Mouse (Mus musculus) spleen, postnatal 10 days (tissue): ENCODE measurements around the gene Plekhg6.
A peak's percentile ranks its signal among the peaks of the same experiment; 100 is the strongest.

Source experiments
- DNase-seq, 2 experiments: peaks; one replicate each; pipeline ENCODE4 v3.0.0; 2021 to 2022; ENCODE audit warnings: low spot score in 2 of 2

The Plekhg6 gene

DNA sequence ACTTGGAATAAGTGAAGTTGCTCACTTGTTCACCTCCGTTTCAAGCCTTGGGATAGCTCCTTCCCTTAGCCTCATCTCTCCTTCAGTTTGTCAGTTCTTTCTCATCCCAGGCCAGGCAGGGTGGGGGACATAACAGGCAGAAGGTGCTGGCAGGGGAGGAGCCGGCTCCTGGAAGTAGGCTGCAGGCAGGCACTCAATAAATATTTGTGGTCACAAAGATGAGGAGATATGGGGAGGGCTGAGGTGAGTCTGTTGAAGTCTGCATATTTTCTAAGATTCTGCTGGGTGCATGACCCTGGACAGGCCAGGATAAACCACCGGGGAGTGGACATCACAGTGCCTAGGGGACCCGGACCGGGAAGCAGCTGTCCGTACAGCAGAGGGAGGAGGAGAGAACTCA is 57.0 kb downstream of the Plekhg6 start:
- DNase-seq = no peak

DNA sequence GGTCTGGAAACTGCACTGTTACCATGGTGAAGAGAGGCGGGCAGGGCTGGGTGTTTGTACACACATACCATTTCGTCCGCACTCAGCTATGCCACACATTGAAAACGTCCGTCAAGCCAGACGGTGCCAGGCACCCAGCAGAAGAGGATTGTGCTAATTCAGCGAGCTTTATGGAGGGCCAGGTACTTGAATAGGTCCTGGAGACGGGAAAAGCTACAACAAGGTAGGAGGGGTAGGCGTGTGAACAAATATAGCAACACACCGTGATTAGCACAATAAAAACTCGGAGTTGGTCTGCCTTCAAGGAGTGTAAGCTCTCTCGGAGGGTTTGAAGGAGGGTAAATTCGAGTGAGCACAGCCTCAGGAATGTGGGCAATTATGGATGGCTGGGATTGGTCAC is 57.8 kb downstream of the Plekhg6 start:
- no peak for DNase-seq

DNA sequence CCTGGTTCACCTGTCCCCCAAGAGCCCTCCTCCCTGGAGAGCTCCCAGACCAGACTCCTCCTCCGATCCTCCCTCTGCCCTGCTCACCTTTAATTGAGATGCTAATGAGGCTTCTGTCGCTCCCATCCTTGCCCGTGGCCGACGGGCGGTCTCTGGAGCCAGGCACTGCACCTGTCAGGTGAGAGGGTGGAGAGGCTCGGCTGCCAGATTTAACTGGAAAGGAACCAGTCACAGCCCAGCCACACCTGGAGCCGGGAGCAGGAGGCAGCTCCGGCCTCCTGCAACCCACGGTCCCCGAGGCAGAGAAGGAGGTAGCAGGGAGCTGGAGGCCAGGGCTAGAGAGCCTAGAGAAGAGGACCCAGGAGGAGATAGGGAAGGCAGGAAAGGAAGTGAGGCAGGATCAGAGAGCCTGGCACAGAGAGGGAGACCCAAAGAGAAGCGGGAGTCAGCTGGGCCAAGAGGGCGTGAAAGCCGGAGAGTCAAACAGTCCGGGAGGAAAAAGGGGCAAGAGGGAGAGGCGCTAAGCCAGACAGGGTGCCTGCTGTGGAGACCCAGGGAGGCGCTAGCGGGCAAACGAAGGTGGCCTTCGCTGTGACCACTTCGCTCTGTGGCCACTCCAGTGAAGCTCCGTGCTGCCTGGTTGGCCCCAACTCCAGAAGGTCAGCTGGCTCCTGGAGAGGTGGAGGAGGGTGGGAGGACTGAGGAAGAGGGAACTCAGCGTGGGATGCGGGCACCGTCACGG is 59.3 kb downstream of the Plekhg6 start:
- DNase-seq = no peak

DNA sequence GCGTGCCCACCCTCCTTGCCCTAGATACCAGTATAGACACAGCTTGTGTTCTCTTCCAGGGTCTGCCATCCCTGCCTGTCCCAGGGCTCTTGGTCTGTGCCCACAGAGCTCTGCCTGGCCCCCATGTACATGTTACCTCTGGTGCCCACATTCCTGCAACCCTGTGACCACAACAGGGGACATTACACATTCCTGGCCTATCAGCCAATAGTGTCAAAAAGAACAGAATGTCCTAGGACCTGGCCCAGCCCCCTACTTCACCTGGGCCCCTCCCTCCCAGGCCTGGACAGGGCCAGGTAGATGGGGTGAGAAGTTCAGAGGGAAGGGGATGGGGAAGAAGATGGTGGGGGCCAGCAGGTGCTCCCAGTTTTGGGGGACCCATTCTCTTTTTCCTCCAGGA is 60.3 kb downstream of the Plekhg6 start, which contains the start of gene Scnn1a:
Gene Scnn1a (plus strand): TSS at position 337 of the 400 bp plus-strand sequence.
- DNase-seq = no peak

DNA sequence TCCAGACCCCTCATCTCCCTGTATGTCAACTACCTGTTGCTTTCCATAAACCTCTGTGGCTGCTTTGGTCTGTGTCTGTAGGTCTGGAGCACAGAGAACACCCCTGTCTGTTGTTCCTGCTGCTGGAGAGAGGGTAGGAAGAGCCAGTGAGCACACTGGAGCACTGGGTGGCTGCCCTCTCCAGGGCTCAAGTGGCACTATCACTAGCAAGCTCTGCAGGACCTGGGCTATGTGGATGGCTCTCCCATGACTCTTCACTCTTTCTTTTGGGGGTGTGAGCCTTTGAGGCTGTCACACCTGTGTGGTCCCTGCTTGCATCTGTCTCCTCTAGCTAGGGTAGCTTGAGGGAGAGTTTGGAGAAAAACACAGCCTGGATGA is 60.7 kb downstream of the Plekhg6 start:
- DNase-seq = no peak

DNA sequence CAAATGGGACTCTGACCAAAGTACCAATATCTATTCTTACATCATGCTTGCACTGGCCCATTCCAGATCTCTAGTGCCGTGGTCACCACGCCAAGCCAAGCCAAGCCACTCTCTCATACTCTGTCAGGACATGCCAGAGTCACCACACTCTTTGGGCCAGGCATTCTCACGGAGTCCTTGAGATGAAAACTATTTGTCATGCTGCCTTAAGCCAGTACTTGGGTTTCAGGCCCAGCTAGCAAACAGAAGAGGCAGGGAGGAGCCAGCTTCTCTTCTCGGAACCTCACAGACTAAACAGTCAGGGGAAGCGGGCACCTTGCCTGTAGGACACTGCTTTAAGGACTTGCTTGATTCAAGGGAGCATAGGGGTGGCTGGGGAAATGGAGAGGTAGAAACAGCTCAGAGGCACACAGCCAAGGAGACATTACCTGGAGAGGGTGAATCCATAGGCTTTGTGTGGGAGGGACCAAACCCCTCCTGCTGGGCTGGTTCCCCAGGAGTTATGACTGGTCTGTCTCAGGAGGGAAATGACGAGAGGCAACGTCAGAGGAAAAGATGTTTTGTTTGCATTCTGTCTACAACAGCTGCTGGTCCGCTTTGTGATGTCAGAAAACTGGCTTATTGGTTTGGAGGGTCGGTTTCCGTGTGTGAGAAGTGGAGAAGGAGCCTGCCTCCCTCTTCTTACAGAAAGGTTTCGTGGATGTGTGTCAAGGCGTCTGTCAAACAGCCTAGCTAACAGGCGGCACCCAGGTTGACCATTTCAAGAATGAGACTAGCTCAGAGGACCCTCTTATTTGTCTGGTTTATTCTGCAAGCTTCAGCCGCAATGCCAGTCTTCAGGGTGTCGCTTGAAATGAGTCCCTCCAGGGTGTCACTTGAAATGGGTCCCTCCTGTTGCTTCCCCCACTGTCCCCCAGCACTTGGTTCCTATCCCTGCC is 61.3 kb downstream of the Plekhg6 start:
- DNase-seq = no peak

DNA sequence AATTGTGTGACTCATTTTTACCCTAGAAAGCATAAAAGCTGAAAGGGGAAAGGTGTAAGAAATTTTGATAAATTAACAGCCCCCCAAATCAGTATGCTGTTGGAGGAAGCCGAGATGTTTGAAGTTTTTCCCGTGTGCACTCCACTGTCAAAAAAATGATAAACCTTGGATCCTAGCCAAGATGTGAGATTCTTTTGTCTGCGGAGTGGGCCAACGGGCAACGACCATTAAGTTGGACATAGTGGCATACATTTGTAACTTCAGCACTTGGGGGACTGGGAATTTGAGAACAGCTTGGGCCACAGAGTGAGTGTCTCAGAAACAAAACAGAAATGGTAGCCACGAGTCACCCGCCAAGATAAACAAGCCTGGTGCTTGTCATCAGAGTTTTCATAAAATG is 63.5 kb downstream of the Plekhg6 start:
- DNase-seq = no peak

DNA sequence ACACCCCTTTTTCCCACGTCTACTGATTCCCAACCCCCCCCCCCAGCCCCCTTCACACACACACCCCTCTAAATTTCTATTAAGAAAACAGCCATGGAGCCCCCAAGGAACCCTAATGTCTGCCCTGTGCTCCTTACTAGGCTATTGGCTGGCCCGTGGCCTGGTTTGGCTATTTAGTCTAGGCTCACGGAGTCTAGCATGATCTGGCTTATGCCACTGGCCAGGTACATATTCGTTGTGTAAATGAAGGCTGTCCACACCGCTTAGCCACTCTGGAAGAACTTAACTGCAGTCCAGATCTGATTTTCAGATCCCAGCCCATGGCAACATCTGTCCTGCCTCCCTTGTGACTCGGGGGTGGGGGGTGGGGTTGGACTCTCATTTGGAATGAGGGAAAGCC is 65.8 kb downstream of the Plekhg6 start:
- DNase-seq = no peak

DNA sequence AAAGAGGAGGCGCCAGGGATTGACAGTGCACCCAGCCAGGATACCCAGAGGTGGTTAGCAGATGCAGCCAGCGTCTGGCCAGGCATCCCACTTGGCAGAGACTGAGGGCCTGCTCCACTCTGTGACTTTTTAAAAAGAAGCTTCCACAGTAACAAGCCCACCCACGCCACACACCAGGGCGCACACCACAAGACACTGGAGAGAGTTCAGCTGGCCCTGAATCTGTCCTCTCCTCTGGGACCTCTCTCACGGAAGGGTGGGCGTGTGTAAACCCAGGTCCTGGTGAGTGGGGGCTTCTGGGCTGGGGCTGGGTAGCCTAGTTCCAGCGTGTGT is 66.4 kb downstream of the Plekhg6 start:
- no peak for DNase-seq

DNA sequence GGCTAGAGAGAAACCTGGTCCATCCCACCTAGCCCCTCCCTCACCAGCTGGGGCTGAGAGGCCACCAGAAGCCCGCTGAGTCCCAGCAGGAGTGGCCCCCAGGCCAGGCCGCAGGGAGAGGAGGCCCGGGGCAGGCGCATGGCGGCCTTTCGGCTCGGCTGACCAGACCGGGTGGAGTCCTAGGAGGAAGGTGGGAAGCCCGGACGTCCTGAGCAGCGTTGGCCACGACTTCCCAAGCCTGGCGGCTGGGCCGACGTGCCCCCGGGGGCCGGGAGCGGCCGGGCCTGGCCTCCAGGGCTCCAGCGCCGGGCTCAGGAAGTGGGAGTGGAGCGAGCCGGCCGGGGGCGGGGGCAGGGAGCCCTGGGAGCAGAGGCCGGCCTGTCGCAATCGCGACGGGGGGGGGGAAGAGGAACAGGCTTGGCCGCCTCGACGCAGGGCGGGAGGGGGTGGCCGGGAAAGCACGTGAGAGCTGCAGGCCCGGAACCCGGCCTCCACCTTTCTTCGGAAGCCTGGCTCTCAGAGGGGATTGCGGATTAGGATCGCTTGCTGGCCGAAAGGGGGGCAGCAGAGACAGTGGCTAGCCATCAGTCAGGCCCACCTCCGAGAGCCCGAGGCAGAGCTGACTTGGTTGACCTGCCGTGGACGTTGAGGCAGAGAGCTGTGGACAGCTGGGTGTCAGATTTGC is 66.9 kb downstream of the Plekhg6 start, which contains the start of gene Ltbr:
Gene Ltbr (minus strand): TSS at position 340 of the 685 bp plus-strand sequence.
- peak; percentile 31 to 62 for DNase-seq
